Mouse (Mus musculus) left cerebral cortex, adult 2 months (tissue): Measurements from ENCODE around the gene Leng9. TPM values are rescaled to one million over a fixed set of nuclear protein-coding genes. Genes with fewer than 3 reads are reported as not detected.
A peak's percentile ranks its signal among the peaks of the same experiment; 100 is the strongest.

Experiments used
- DNase-seq, 2 experiments: peaks; one replicate each; pipeline ENCODE4 v3.0.0; 2021 to 2022; ENCODE audit warnings: low spot score in 2 of 2, mixed read lengths in 1 of 2; ENCODE audit errors: extremely low spot score in 1 of 2
- H3K27ac ChIP-seq: fragments of 200-600 bp; 2 replicates; pipeline ENCODE4 v1.8.1; 2022
- H3K4me3 ChIP-seq: fragments of 200-600 bp; 2 replicates; pipeline ENCODE4 v1.8.1; 2022
- CTCF ChIP-seq: fragments of 200-600 bp; IDR thresholded peaks from 2 replicates; pipeline ENCODE4 v1.8.1; 2022; ENCODE audit warnings: antibody characterized with exemption, mild to moderate bottlenecking, moderate library complexity
- intact Hi-C: fragments of 180-260 bp; cut with DNase I; formaldehyde crosslinking; loops from one replicate; pipeline ENCODE4 v1.15.1; 2025
- total RNA-seq, 2 experiments: library from RNA; stranded (reverse); gene quantifications; 2 replicates each; pipeline ENCODE4 v1.2.3; 2021

Leng9 gene
- total RNA-seq, 2 experiments from 2014 or later: 6.2 to 6.9 TPM

- peak in 1 of 2 experiments; percentile 30 for DNase-seq
- intact Hi-C loops: no loop called here
These were observed 28.0 kb downstream of the Leng9 start for GRCm38 (mm10) chr7:4122076-4122768.

GRCm38 (mm10) chr7:4119976-4120921, 29.9 kb downstream of the Leng9 start:
- peak overlapping the region; percentile 97 for H3K4me3 ChIP-seq
- H3K27ac ChIP-seq: peak overlapping the region; percentile 100
- TF ChIP-seq CTCF: no peak
- DNase-seq: peak; percentile 57 to 74
- intact Hi-C loops: loop anchor here (2.0 kb wide), 1 partner anchor 17 kb away; the partner anchor contains the start of gene Leng8

More at GRCm38 (mm10) chr7:4122076-4122768, 28.0 kb downstream of the Leng9 start:
- H3K27ac ChIP-seq: peak overlapping the region; percentile 100
- peak overlapping the region; percentile 97 for H3K4me3 ChIP-seq
- no peak for TF ChIP-seq CTCF

- peak; percentile 100 for TF ChIP-seq CTCF
- Histone ChIP-seq H3K4me3 (peak within 1 kb of the TSS; percentile 97), H3K27ac (peak within 1 kb of the TSS; percentile 100)
- intact Hi-C loops: no loop called here
- peak; percentile 85 for DNase-seq
These were observed 30.8 kb downstream of the Leng9 start, which contains the start of gene Ttyh1 for GRCm38 (mm10) chr7:4119344-4119902. Gene Ttyh1, plus strand, starts transcription at chr7:4119408.

- intact Hi-C loops: loop anchor here (1.0 kb wide), 1 partner anchor 29 kb away; no protein-coding TSS in a partner anchor
- no peak for DNase-seq
- TF ChIP-seq CTCF: no peak
- H3K27ac ChIP-seq: peak overlapping the region; percentile 71
- no peak overlapping the region for H3K4me3 ChIP-seq
These were observed 32.9 kb downstream of the Leng9 start for GRCm38 (mm10) chr7:4117050-4117814.

- H3K27ac ChIP-seq: peak overlapping the region; percentile 34; the same call in 1 of the 2 replicates
- intact Hi-C loops: no loop called here
- no peak overlapping the region for H3K4me3 ChIP-seq
- TF ChIP-seq CTCF: no peak
- DNase-seq: no peak
These were observed 38.4 kb downstream of the Leng9 start for GRCm38 (mm10) chr7:4111766-4112165.

GRCm38 (mm10) chr7:4103411-4103810, 46.8 kb downstream of the Leng9 start:
- DNase-seq: no peak
- TF ChIP-seq CTCF: peak; percentile 70
- intact Hi-C loops: loop anchor here (5.0 to 10.0 kb wide), 2 partner anchors 44 to 79 kb away; no protein-coding TSS in a partner anchor
- Histone ChIP-seq H3K4me3 (no peak overlapping the region), H3K27ac (no peak overlapping the region)

- no peak overlapping the region for H3K4me3 ChIP-seq
- no peak for DNase-seq
- TF ChIP-seq CTCF: no peak
- H3K27ac ChIP-seq: no peak overlapping the region
- intact Hi-C loops: loop anchor here (5.0 to 10.0 kb wide), 2 partner anchors 46 to 76 kb away; no protein-coding TSS in a partner anchor
These were observed 49.0 kb downstream of the Leng9 start for GRCm38 (mm10) chr7:4101144-4101543.

GRCm38 (mm10) chr7:4098832-4099231, 51.3 kb downstream of the Leng9 start:
- no peak overlapping the region for H3K4me3 ChIP-seq
- no peak for DNase-seq
- no peak for TF ChIP-seq CTCF
- H3K27ac ChIP-seq: no peak overlapping the region
- intact Hi-C loops: no loop called here

GRCm38 (mm10) chr7:4098301-4098700, 51.9 kb downstream of the Leng9 start:
- no peak for TF ChIP-seq CTCF
- intact Hi-C loops: no loop called here
- no peak for DNase-seq
- no peak overlapping the region for H3K27ac ChIP-seq
- no peak overlapping the region for H3K4me3 ChIP-seq

Other genes with a start within 250 kb of the Leng9 start
- gene Lilra6, start 234.9 kb downstream of the Leng9 start, total RNA-seq: not detected
- 1 to 10 TPM; 5.5 to 8.9 TPM for gene Lair1, start 87.2 kb downstream of the Leng9 start, total RNA-seq
- 100 to 1,000 TPM; 667 to 745 TPM for gene Ttyh1, start 31.0 kb downstream of the Leng9 start, total RNA-seq
- 100 to 1,000 TPM; 178 to 184 TPM for gene Leng8, start 13.3 kb downstream of the Leng9 start, total RNA-seq
- 1 to 10 TPM; 1.4 to 1.6 TPM for gene Cdc42ep5, start 14.5 kb upstream of the Leng9 start, total RNA-seq
- not detected for gene Lilra5, start 87.4 kb upstream of the Leng9 start, total RNA-seq
- gene Ncr1, start 187.3 kb upstream of the Leng9 start, total RNA-seq: not detected
- gene Gp6, start 247.4 kb upstream of the Leng9 start, total RNA-seq: under 1 TPM in 1 of 2 experiments, not detected in 1; 0.05 TPM